In genomic region chr12:109617126-109617525, GRCm38 (mm10) we compare ENCODE assay signal across 15 mouse cellular contexts. TPM values are rescaled to one million over a fixed set of nuclear protein-coding genes. Genes with fewer than 3 reads are reported as not detected.
DNase-seq lines count a peak whose midpoint lies in the region; ATAC-seq lines count a peak whose summit lies in the region.
"Had no signal": no experiment of that assay in that cellular context is flagged by ENCODE, and none has a peak within 500 bp of the region (broad histone marks: within the 10 kb centered on the region; RNA-seq: fewer than 3 reads in every experiment).

No protein-coding gene starts in this region.

- peaks cover 18% of the 10 kb centered on the region; the same call in 1 of the 2 replicates for H3K36me3 ChIP-seq in midbrain, embryonic 12.5 days
- peaks cover 31% of the 10 kb centered on the region for H3K36me3 ChIP-seq in midbrain, embryonic 14.5 days (ENCODE audit: control insufficient read depth, insufficient read depth, low read length)
- peaks cover 5% of the 10 kb centered on the region; the same call in 1 of the 2 replicates for H3K36me3 ChIP-seq in midbrain, embryonic 15.5 days (replicated peaks)

- DNase-seq in adrenal gland, postnatal 14 days, result peak; percentile 20
- DNase-seq in adrenal gland, adult (ENCODE audit: inconsistent age in 2 of 2, low spot score in 1 of 2), result no peak
- no peak for DNase-seq in midbrain, embryonic 14.5 days
- DNase-seq in urinary bladder, postnatal 10 days (ENCODE audit: low spot score), result no peak
- DNase-seq: adrenal gland, postnatal 25 days; cerebellum, adult 8-10 months; lung, postnatal 4 days; thymus, postnatal 36 days had no signal

- H3K4me2 ChIP-seq in midbrain, embryonic 12.5 days (replicated peaks), result no peak overlapping the region
- H3K4me2 ChIP-seq in midbrain, embryonic 14.5 days (ENCODE audit: low read length), result no peak overlapping the region
- H3K4me2 ChIP-seq in midbrain, embryonic 15.5 days, result 0 out of 2 replicates have a peak overlapping the region, but pooled peaks have one; percentile 10

- peaks cover 7% of the 10 kb centered on the region; the same call in 1 of the 2 replicates for H3K4me1 ChIP-seq in midbrain, embryonic 12.5 days
- H3K4me1 ChIP-seq in midbrain, embryonic 14.5 days (ENCODE audit: control insufficient read depth, insufficient read depth, low read length), result no peaks in the 10 kb centered on the region
- H3K4me1 ChIP-seq in midbrain, embryonic 15.5 days, result no peaks in the 10 kb centered on the region

- H3K9ac ChIP-seq in midbrain, embryonic 12.5 days (replicated peaks), result no peak overlapping the region
- no peak overlapping the region for H3K9ac ChIP-seq in midbrain, embryonic 14.5 days (replicated peaks; ENCODE audit: low read length)
- no peak overlapping the region for H3K9ac ChIP-seq in midbrain, embryonic 15.5 days

- no peak overlapping the region for H3K27ac ChIP-seq in midbrain, embryonic 12.5 days (replicated peaks)
- H3K27ac ChIP-seq in midbrain, embryonic 14.5 days (replicated peaks; ENCODE audit: low read depth, low read length), result no peak overlapping the region
- H3K27ac ChIP-seq in midbrain, embryonic 15.5 days, result no peak overlapping the region

- H3K4me3 ChIP-seq in midbrain, embryonic 12.5 days, result no peak overlapping the region
- H3K4me3 ChIP-seq in midbrain, embryonic 14.5 days (replicated peaks; ENCODE audit: low read depth, low read length), result no peak overlapping the region
- no peak overlapping the region for H3K4me3 ChIP-seq in midbrain, embryonic 15.5 days

- peaks cover 20% of the 10 kb centered on the region for H3K27me3 ChIP-seq in midbrain, embryonic 12.5 days
- H3K27me3 ChIP-seq in midbrain, embryonic 14.5 days (ENCODE audit: control insufficient read depth, insufficient read depth, low read length), result no peaks in the 10 kb centered on the region
- no peaks in the 10 kb centered on the region for H3K27me3 ChIP-seq in midbrain, embryonic 15.5 days (replicated peaks)

- WGBS in midbrain, embryonic 12.5 days, result 50% methylated on average over 15 of the region's 15 CpGs
- WGBS in midbrain, embryonic 14.5 days, result 40% methylated on average over 13 of the region's 15 CpGs
- 31% methylated on average over 15 of the region's 15 CpGs for WGBS in midbrain, embryonic 15.5 days

- H3K9me3 ChIP-seq in midbrain, embryonic 12.5 days, result no peaks in the 10 kb centered on the region; the same call in 1 of the 2 replicates
- no peaks in the 10 kb centered on the region for H3K9me3 ChIP-seq in midbrain, embryonic 14.5 days (ENCODE audit: control insufficient read depth, low read length)
- no peaks in the 10 kb centered on the region for H3K9me3 ChIP-seq in midbrain, embryonic 15.5 days

- 0 out of 2 replicates have a peak, but pooled peaks have one; percentile 41 for ATAC-seq in midbrain, embryonic 12.5 days (ENCODE audit: low FRiP score, low read depth)
- ATAC-seq in midbrain, embryonic 14.5 days (ENCODE audit: low FRiP score, low TSS enrichment), result no peak
- ATAC-seq in midbrain, embryonic 15.5 days (replicated peaks), result no peak; the same call in 1 of the 2 replicates
- ATAC-seq in activated CD4-positive, CD25-positive, alpha-beta regulatory T cell, adult 4 months, result no peak
- no peak for ATAC-seq in monocyte, adult 5-6 weeks (replicated peaks; ENCODE audit: insufficient number of reproducible peaks, low FRiP score, low TSS enrichment, poor library complexity, severe bottlenecking)
- ATAC-seq: inflammation-experienced regulatory T-cells, adult 6 months had no signal

RNA-seq across cellular contexts. Expression of gene Rtl1, which starts 17.0 kb away (rescaled TPM):
- 4.4 and 4.5 TPM in 2 replicates for total RNA-seq in adrenal gland, postnatal 14 days (2021)
- 1.1 and 1.2 TPM in 2 replicates for polyA plus RNA-seq in midbrain, embryonic 12.5 days (2016; fragmentation: Nextera tagmentation; extraction: Ambion mirVana)
- polyA plus RNA-seq in midbrain, embryonic 14.5 days (2014; fragmentation: Nextera tagmentation; extraction: Ambion mirVana), result 1.2 and 2.0 TPM in 2 replicates
- 1.7 and 2.7 TPM in 2 replicates for polyA plus RNA-seq in midbrain, embryonic 15.5 days (2015; fragmentation: Nextera tagmentation; extraction: Ambion mirVana)
- polyA plus RNA-seq in activated CD4-positive, CD25-positive, alpha-beta regulatory T cell, adult 4 months (2017; shearing (Covaris generic)), result not detected
- total RNA-seq in monocyte, adult 5-6 weeks (2017), result not detected in 3 replicates
- total RNA-seq: granulocyte monocyte progenitor cell, adult 5-6 weeks; neutrophil, adult 5-6 weeks had no signal
- polyA plus RNA-seq: inflammation-experienced regulatory T-cells, adult 6 months had no signal
